Mouse (Mus musculus) erythroblast, embryonic 14.5 days (primary cell): ENCODE measurements around the gene Kif2c. TPM values are rescaled to one million over a fixed set of nuclear protein-coding genes. Genes with fewer than 3 reads are reported as not detected.

ENCODE experiments used
- H3K27me3 ChIP-seq: 2 replicates; pipeline ENCODE4 v1.6.1; 2012; ENCODE audit warnings: inconsistent platforms; ENCODE audit not compliant: control insufficient read depth
- H3K36me3 ChIP-seq: 2 replicates; pipeline ENCODE4 v1.6.1; 2012; ENCODE audit warnings: mild to moderate bottlenecking, inconsistent platforms; ENCODE audit not compliant: control insufficient read depth
- H3K4me1 ChIP-seq: 2 replicates; pipeline ENCODE4 v1.6.1; 2012; ENCODE audit warnings: inconsistent platforms; ENCODE audit not compliant: control insufficient read depth
- H3K4me3 ChIP-seq: replicated peaks from 2 replicates; pipeline ENCODE3; 2012; ENCODE audit warnings: moderate library complexity, mild to moderate bottlenecking, inconsistent platforms
- H3K9me3 ChIP-seq: 2 replicates; pipeline ENCODE4 v1.6.1; 2012; ENCODE audit warnings: low read length, inconsistent platforms, mixed read lengths; ENCODE audit not compliant: control insufficient read depth
- GATA1 ChIP-seq: IDR thresholded peaks from 2 replicates; pipeline ENCODE4 v1.6.1; 2012; ENCODE audit warnings: low read length, inconsistent platforms, mixed read lengths
- TAL1 ChIP-seq: IDR thresholded peaks from 3 replicates; pipeline ENCODE4 v1.6.1; 2012; ENCODE audit warnings: low read length, inconsistent platforms, mixed read lengths
- polyA plus RNA-seq: library from polyadenylated mRNA; stranded (reverse); fragments of >175 nt; gene quantifications from 2 replicates; pipeline ENCODE4 v1.2.3, GENCODE M21; 2012

Gene Kif2c
- polyA plus RNA-seq, 1 experiment, result 1.6 TPM

DNA sequence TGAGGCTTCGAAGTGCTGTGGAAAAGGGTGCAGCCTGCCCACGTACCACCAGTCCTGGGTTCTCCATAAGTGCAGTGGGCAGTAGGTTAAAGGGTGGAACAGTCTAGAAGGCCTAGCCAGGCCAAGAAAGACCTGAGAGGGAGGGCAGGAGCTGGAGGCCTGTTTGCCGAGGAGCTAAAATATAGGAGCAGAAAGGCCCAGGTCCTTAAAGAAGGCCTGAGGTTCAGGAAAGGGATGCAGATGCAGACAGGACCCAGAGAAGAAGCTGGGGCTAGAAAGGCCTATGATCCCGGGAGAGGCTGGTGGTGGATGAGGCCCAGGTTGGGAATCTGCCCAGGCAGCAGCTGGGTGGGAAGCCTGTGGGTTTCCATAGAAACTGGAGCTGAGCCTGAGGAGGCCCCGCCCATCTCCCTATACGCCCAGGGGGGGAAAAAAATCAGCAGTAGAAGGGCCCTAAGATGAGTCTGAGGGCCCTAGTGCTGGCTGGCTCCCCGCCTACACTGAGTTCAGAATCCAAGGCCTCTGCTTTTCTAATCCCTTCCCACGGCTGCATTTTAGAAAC is 57.0 kb downstream of the Kif2c start, which contains the start of gene Btbd19:
Gene Btbd19, minus strand, starts transcription at position 378 of the 562 bp plus-strand sequence.
- no peaks in the 10 kb centered on the region for H3K9me3 ChIP-seq
- no peaks in the 10 kb centered on the region for H3K27me3 ChIP-seq
- peaks cover 12% of the 10 kb centered on the region for H3K36me3 ChIP-seq
- peak within 1 kb of the TSS; percentile 14 for H3K4me3 ChIP-seq
- H3K4me1 ChIP-seq, result peaks cover 45% of the 10 kb centered on the region
- no peak for TF ChIP-seq TAL1
- TF ChIP-seq GATA1, result no peak

DNA sequence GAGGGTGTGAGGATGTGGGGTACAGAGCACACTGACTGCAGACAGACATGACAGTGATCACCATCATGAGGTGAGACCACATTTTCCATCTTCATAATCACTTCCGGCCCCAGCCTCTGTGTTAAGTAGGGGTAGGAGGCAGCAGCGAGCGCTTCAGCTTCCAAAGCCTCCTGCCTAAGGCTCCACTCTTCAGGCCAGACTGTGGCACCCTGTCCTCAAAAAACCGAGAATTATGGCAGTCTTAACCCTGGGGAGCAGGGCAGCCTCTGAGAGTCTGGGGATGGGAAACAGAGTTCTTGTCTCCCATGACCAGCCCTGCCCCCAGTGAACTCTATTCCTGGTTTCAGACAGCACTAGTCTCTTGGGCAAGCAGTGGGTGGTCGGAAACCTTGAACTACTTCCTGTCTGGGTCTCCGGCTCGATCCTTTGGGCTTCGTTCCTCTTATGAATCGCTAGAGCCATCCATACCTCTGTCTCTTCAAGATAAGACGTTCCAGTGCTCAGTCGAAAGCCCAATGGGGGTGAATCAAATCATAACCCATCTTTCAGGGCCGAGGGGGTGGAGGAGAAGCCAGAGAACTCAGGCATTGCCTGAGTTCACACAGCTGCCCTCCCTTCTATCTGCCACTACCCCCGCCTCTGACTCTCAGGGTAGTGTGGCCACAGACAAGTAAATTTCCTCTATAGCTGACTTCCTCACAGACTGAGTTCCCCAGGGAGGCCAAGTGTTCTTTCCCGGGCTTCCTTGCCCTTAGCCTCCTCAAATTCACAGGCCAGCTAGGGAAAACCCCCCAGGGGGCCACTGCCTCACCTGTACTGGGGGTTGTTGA is 57.7 kb downstream of the Kif2c start:
- Histone ChIP-seq H3K9me3 (no peaks in the 10 kb centered on the region), H3K27me3 (no peaks in the 10 kb centered on the region), H3K4me1 (peaks cover 52% of the 10 kb centered on the region), H3K4me3 (peak overlapping the region; percentile 14), H3K36me3 (peaks cover 7% of the 10 kb centered on the region; the same call in 1 of the 2 replicates)
- TF ChIP-seq GATA1 (no peak), TAL1 (no peak)

DNA sequence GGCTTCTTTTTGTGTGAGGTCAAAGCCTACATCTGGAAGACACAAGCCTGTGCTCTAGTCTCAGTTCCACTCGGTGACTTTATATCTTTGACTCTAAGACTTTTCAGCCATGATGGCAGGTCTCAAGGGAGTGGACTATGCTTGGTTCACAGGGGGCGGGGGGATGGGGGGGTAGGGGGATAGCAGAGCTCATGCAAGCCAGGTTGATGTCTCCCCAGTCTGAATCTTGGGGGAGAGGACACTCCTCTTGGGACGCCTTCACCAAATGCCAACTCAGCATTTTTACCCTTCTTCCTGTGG is 58.3 kb downstream of the Kif2c start:
- peaks cover 7% of the 10 kb centered on the region for H3K36me3 ChIP-seq
- no peak for TF ChIP-seq GATA1
- TF ChIP-seq TAL1, result no peak

DNA sequence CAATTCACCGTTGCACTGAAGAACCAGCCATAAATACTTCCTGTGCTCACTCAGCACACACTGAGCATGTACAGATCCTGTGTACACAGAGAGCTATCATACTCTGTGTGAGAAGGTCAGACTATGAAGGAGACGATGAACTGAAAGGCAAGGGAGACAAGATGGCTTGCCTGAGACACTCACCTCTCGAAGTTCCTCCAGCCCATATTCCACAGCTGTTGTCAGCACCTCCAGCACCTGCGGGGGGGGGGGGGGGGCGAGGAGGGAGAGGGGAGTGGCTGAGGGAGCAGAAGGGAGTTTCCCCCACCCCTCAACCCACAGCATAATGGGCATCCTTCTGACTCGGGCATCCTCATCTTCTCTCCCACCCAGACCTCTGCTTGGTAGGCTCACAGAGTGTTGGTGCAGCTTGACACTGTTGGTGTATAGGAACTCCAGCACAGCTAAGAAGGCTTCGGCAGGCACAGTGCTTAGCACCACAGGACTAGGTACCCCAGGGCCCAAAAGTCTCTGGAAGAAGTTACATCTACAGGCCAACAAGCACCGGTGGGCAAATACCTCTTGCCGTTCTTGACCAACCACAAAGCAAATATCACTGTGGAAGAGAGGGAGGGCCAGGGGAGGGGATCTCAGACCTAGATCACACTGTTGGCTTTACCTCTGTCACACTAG is 58.8 kb downstream of the Kif2c start:
- H3K4me1 ChIP-seq, result peaks cover 55% of the 10 kb centered on the region
- H3K4me3 ChIP-seq, result no peak overlapping the region
- TF ChIP-seq GATA1, result no peak
- TF ChIP-seq TAL1, result no peak
- H3K36me3 ChIP-seq, result peaks cover 3% of the 10 kb centered on the region
- no peaks in the 10 kb centered on the region for H3K9me3 ChIP-seq
- no peaks in the 10 kb centered on the region for H3K27me3 ChIP-seq

More for the DNA sequence above, 58.3 kb downstream of the Kif2c start:
- H3K9me3 ChIP-seq, result no peaks in the 10 kb centered on the region
- no peak overlapping the region for H3K4me3 ChIP-seq
- H3K4me1 ChIP-seq, result peaks cover 54% of the 10 kb centered on the region
- H3K27me3 ChIP-seq, result no peaks in the 10 kb centered on the region

- Histone ChIP-seq H3K4me1 (peaks cover 55% of the 10 kb centered on the region), H3K9me3 (no peaks in the 10 kb centered on the region), H3K36me3 (no peaks in the 10 kb centered on the region; the same call in 1 of the 2 replicates), H3K4me3 (no peak overlapping the region), H3K27me3 (no peaks in the 10 kb centered on the region)
- TF ChIP-seq TAL1, result no peak
- TF ChIP-seq GATA1, result no peak
Measured at GRCm38 (mm10) chr4:117122209-117122608, 60.2 kb downstream of the Kif2c start.

- peak overlapping the region; percentile 82 for H3K4me3 ChIP-seq
- TF ChIP-seq TAL1, result no peak
- peaks cover 46% of the 10 kb centered on the region for H3K4me1 ChIP-seq
Measured at GRCm38 (mm10) chr4:117120445-117121414, 61.7 kb downstream of the Kif2c start.

GRCm38 (mm10) chr4:117120052-117120444 is 62.4 kb downstream of the Kif2c start:
- Histone ChIP-seq H3K36me3 (no peaks in the 10 kb centered on the region; the same call in 1 of the 2 replicates), H3K4me1 (peaks cover 39% of the 10 kb centered on the region), H3K9me3 (no peaks in the 10 kb centered on the region), H3K4me3 (peak overlapping the region; percentile 82), H3K27me3 (no peaks in the 10 kb centered on the region)
- TF ChIP-seq TAL1, result no peak
- no peak for TF ChIP-seq GATA1

More at GRCm38 (mm10) chr4:117120445-117121414, 61.7 kb downstream of the Kif2c start:
- no peaks in the 10 kb centered on the region; the same call in 1 of the 2 replicates for H3K36me3 ChIP-seq
- no peaks in the 10 kb centered on the region for H3K9me3 ChIP-seq
- H3K27me3 ChIP-seq, result no peaks in the 10 kb centered on the region

- no peaks in the 10 kb centered on the region for H3K27me3 ChIP-seq
- H3K4me3 ChIP-seq, result peak overlapping the region; percentile 82
- TF ChIP-seq GATA1 (no peak), TAL1 (no peak)
- H3K9me3 ChIP-seq, result no peaks in the 10 kb centered on the region
- no peaks in the 10 kb centered on the region; the same call in 1 of the 2 replicates for H3K36me3 ChIP-seq
- H3K4me1 ChIP-seq, result peaks cover 35% of the 10 kb centered on the region
Measured at GRCm38 (mm10) chr4:117119636-117120035, 62.8 kb downstream of the Kif2c start.
